Mouse (Mus musculus): ENCODE data around the gene Runx1. TPM values are rescaled to one million over a fixed set of nuclear protein-coding genes. Genes with fewer than 3 reads are reported as not detected.

Gene Runx1
- polyA plus RNA-seq, 1 experiment from 2014 or later: 3.3 TPM

DNA sequence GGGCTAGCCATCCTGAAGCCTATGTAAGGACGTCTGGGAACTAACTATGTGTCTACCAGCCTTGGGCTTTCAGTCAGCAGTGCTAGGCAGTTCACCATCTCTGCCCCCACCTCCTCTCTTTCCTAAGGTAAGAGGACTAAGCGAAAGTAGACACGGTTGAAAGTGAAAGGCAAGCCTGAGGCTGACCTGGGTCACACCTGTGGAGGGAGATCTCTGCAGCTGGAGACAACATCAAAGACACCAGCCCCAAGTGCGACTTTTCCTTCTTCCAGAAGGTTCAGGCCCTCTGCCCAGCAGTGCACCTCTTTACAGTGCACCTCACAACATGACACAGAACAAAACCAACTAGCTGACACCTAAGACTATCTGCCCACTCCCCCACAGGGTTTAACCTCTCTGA, 82.2 kb downstream of the Runx1 start:
- Histone ChIP-seq H3K4me2 (ENCODE audit: low read length) (no peak overlapping the region), H3K27ac (ENCODE audit: low read depth) (no peak overlapping the region), H3K4me3 (ENCODE audit: low read depth, low read length) (no peak overlapping the region), H3K9me3 (ENCODE audit: control insufficient read depth, low read length) (no peaks in the 10 kb centered on the region), H3K9ac (ENCODE audit: low read length) (no peak overlapping the region), H3K36me3 (ENCODE audit: control insufficient read depth, insufficient read depth, low read length) (no peaks in the 10 kb centered on the region), H3K4me1 (replicated peaks; ENCODE audit: control insufficient read depth, insufficient read depth, low read length) (peaks cover 4% of the 10 kb centered on the region; the same call in 1 of the 2 replicates), H3K27me3 (replicated peaks; ENCODE audit: control insufficient read depth, insufficient read depth, low read length) (no peaks in the 10 kb centered on the region)
- 69% methylated on average over 4 of the region's 4 CpGs for WGBS
- no peak for ATAC-seq (replicated peaks; ENCODE audit: low FRiP score, low TSS enrichment, low read depth)
- DNase-seq (ENCODE audit: low spot score): no peak

DNA sequence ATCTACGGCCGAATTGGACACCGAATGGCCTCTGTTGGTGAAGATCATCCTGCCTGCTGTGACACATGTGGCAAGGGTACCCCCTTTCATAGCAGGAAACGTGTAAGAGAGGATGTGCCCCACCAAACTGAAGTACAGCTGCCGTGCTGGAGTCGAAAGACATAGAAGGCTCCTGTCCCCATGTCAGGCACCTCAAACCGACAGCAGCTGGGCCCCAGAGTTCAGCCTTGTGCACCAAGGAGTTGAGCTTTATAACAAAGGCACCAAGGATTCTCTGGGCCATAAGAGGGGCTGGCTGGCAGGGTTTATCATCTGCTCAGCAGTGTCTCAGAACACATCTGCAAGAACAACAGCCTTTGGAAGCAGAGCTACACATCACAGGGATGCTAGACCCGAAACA, 84.6 kb downstream of the Runx1 start:
- DNase-seq (ENCODE audit: low spot score): no peak
- Histone ChIP-seq H3K36me3 (ENCODE audit: control insufficient read depth, insufficient read depth, low read length) (no peaks in the 10 kb centered on the region), H3K27me3 (replicated peaks; ENCODE audit: control insufficient read depth, insufficient read depth, low read length) (no peaks in the 10 kb centered on the region), H3K9me3 (ENCODE audit: control insufficient read depth, low read length) (no peaks in the 10 kb centered on the region), H3K4me3 (ENCODE audit: low read depth, low read length) (no peak overlapping the region), H3K4me2 (ENCODE audit: low read length) (no peak overlapping the region), H3K4me1 (replicated peaks; ENCODE audit: control insufficient read depth, insufficient read depth, low read length) (peaks cover 4% of the 10 kb centered on the region; the same call in 1 of the 2 replicates), H3K27ac (ENCODE audit: low read depth) (no peak overlapping the region), H3K9ac (ENCODE audit: low read length) (no peak overlapping the region)
- no peak for ATAC-seq (replicated peaks; ENCODE audit: low FRiP score, low TSS enrichment, low read depth)
- 90% methylated on average over 8 of the region's 8 CpGs for WGBS

DNA sequence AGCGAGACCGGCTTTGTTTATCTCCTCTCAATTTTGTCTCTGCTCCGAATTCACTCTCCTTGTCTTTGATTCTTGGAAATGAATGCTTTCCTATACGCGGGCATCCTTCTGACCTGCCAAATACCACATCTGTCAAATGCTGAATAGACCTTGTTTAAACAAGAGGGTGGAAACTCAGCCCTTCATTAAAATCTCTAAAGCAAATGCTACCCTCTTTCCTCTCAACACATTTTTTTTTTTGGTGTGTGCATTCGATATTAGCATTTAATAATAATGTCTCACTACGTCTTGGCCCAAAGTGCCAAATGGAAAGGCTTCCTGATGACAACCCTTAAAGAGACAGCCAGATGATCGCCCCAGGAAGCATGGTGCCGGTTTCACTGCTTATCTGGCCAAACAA, 85.4 kb downstream of the Runx1 start:
- WGBS: 52% methylated on average over 9 of the region's 9 CpGs
- Histone ChIP-seq H3K27ac (ENCODE audit: low read depth) (no peak overlapping the region), H3K4me2 (ENCODE audit: low read length) (no peak overlapping the region), H3K9me3 (ENCODE audit: control insufficient read depth, low read length) (no peaks in the 10 kb centered on the region), H3K4me3 (ENCODE audit: low read depth, low read length) (no peak overlapping the region), H3K9ac (ENCODE audit: low read length) (no peak overlapping the region), H3K4me1 (replicated peaks; ENCODE audit: control insufficient read depth, insufficient read depth, low read length) (peaks cover 4% of the 10 kb centered on the region; the same call in 1 of the 2 replicates), H3K36me3 (ENCODE audit: control insufficient read depth, insufficient read depth, low read length) (no peaks in the 10 kb centered on the region), H3K27me3 (replicated peaks; ENCODE audit: control insufficient read depth, insufficient read depth, low read length) (no peaks in the 10 kb centered on the region)
- DNase-seq (ENCODE audit: low spot score) (no peak), ATAC-seq (replicated peaks; ENCODE audit: low FRiP score, low TSS enrichment, low read depth) (no peak)

DNA sequence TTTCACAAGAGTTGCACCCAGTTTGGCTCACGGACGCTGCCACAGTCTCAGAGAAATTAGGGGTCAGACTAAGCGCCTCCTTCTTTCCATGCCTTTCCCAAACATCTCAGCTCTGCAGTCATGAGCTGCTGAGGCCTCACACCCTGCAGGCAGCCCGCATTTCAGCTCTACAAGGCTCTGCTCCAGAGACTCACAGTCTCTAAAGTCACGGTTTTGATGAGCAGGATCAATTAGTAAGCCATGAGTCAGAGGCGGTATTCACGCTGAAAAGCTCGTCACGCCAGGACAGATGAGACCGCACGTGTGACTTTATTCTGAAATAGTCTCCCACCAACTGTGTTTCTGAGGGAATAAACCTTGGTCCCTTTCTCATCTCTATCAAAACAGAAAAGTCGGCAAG, 86.0 kb downstream of the Runx1 start:
- no peak overlapping the region for H3K4me2 ChIP-seq (ENCODE audit: low read length)
- no peaks in the 10 kb centered on the region; the same call in 1 of the 2 replicates for H3K4me1 ChIP-seq (replicated peaks; ENCODE audit: control insufficient read depth, insufficient read depth, low read length)
- H3K27ac ChIP-seq (ENCODE audit: low read depth): no peak overlapping the region
- H3K27me3 ChIP-seq (replicated peaks; ENCODE audit: control insufficient read depth, insufficient read depth, low read length): no peaks in the 10 kb centered on the region
- H3K9ac ChIP-seq (ENCODE audit: low read length): no peak overlapping the region
- 65% methylated on average over 12 of the region's 12 CpGs for WGBS
- no peaks in the 10 kb centered on the region for H3K36me3 ChIP-seq (ENCODE audit: control insufficient read depth, insufficient read depth, low read length)
- H3K4me3 ChIP-seq (ENCODE audit: low read depth, low read length): no peak overlapping the region
- ATAC-seq (replicated peaks; ENCODE audit: low FRiP score, low TSS enrichment, low read depth) (no peak), DNase-seq (ENCODE audit: low spot score) (no peak)
- no peaks in the 10 kb centered on the region for H3K9me3 ChIP-seq (ENCODE audit: control insufficient read depth, low read length)

DNA sequence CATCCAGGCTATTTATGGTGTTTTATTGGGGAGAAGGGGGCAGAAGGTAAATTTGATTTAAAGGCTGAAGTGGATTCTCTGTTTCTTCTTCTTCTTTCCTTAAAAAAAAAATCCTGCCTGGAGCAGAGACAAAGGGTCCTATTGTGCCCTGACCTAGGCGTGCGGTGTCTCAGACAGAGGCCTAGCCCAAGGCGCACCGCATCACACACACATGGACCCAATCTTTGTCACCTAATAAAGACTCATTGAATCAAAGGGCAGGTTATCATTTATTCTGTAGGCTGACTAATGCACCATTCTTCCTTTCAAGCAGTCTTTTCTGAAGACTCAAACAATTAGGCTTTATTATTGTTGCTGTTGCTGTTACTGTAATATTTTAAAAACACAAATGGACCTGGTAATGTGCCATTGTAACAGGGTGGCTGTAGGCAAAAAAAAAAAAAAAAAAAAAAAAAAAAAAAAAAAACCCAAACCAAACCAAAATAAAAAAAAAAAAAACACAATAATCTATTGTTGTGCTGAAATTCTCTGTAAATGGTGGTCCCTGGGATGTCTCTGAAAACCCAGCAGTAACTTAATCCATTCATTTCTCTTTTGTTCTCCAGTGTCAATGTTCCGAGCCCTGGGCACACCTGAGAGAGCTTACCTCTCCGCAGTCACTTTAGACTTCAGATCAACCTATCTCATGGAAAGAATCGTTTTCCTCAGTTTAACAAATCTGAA, 86.7 kb downstream of the Runx1 start:
- ATAC-seq (replicated peaks; ENCODE audit: low FRiP score, low TSS enrichment, low read depth) (no peak), DNase-seq (ENCODE audit: low spot score) (no peak)
- Histone ChIP-seq H3K9ac (ENCODE audit: low read length) (no peak overlapping the region), H3K27me3 (replicated peaks; ENCODE audit: control insufficient read depth, insufficient read depth, low read length) (no peaks in the 10 kb centered on the region), H3K27ac (ENCODE audit: low read depth) (no peak overlapping the region), H3K4me3 (ENCODE audit: low read depth, low read length) (no peak overlapping the region), H3K9me3 (ENCODE audit: control insufficient read depth, low read length) (no peaks in the 10 kb centered on the region), H3K4me1 (replicated peaks; ENCODE audit: control insufficient read depth, insufficient read depth, low read length) (no peaks in the 10 kb centered on the region; the same call in none of the 2 replicates), H3K36me3 (ENCODE audit: control insufficient read depth, insufficient read depth, low read length) (no peaks in the 10 kb centered on the region), H3K4me2 (ENCODE audit: low read length) (no peak overlapping the region)
- 80% methylated on average over 7 of the region's 7 CpGs for WGBS

DNA sequence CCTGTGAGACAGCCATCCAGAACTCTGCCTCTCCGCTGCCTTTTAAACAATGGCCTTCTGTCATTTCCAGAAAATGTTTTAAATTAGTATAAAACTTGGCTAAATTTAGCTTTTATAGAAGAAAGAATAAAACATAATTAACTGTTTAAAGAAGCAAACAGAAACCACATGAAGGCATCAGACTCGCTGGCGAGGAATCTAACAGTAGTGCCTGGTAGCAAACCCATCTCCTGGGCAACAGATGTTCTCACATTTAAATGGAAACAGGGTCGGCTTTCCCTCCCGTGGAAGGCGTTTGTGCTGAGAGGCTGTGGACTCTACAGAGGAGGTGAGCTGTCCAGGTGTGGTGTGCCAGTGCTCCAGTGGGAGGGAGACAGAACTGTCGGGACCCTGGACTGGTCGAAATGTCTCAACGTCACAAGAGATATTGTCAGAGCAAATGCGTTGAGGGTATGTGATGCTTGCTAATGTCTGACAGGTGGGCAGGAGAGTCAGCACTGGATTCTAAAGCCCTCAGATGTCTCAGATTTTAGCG, 87.4 kb downstream of the Runx1 start:
- Histone ChIP-seq H3K4me1 (replicated peaks; ENCODE audit: control insufficient read depth, insufficient read depth, low read length) (no peaks in the 10 kb centered on the region; the same call in 1 of the 2 replicates), H3K4me3 (ENCODE audit: low read depth, low read length) (no peak overlapping the region), H3K9me3 (ENCODE audit: control insufficient read depth, low read length) (no peaks in the 10 kb centered on the region), H3K27ac (ENCODE audit: low read depth) (no peak overlapping the region), H3K36me3 (ENCODE audit: control insufficient read depth, insufficient read depth, low read length) (no peaks in the 10 kb centered on the region), H3K9ac (ENCODE audit: low read length) (no peak overlapping the region), H3K27me3 (replicated peaks; ENCODE audit: control insufficient read depth, insufficient read depth, low read length) (no peaks in the 10 kb centered on the region), H3K4me2 (ENCODE audit: low read length) (no peak overlapping the region)
- ATAC-seq (replicated peaks; ENCODE audit: low FRiP score, low TSS enrichment, low read depth): no peak
- WGBS: 74% methylated on average over 11 of the region's 11 CpGs
- no peak for DNase-seq (ENCODE audit: low spot score)

DNA sequence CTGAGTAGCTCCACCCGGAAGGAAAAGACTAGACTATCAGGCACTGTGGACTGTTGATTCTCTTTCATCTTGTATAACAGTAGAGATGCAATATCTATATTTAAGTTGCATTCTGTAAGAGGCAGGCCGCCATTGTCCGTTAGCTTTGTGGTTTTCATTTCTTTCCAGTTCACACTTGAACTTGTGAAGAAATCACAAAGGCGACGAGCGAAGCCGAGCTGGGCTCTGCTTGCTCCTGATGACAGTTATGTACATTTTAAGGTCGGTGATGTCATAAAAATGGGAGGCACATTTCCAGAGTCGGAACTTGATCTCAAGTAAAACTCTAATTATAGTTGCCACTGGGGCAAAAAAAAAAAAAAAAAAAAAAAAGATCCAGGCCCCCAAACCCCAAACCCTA, 99.1 kb downstream of the Runx1 start:
- ATAC-seq (replicated peaks; ENCODE audit: low FRiP score, low TSS enrichment, low read depth): no peak
- Histone ChIP-seq H3K4me1 (replicated peaks; ENCODE audit: control insufficient read depth, insufficient read depth, low read length) (no peaks in the 10 kb centered on the region), H3K9ac (ENCODE audit: low read length) (no peak overlapping the region), H3K27me3 (replicated peaks; ENCODE audit: control insufficient read depth, insufficient read depth, low read length) (no peaks in the 10 kb centered on the region), H3K27ac (ENCODE audit: low read depth) (no peak overlapping the region), H3K9me3 (ENCODE audit: control insufficient read depth, low read length) (no peaks in the 10 kb centered on the region), H3K36me3 (ENCODE audit: control insufficient read depth, insufficient read depth, low read length) (no peaks in the 10 kb centered on the region), H3K4me3 (ENCODE audit: low read depth, low read length) (no peak overlapping the region), H3K4me2 (ENCODE audit: low read length) (no peak overlapping the region)
- whole genome bisulfite sequencing: 89% methylated on average over 9 of the region's 9 CpGs
- no peak for DNase-seq (ENCODE audit: low spot score)

DNA sequence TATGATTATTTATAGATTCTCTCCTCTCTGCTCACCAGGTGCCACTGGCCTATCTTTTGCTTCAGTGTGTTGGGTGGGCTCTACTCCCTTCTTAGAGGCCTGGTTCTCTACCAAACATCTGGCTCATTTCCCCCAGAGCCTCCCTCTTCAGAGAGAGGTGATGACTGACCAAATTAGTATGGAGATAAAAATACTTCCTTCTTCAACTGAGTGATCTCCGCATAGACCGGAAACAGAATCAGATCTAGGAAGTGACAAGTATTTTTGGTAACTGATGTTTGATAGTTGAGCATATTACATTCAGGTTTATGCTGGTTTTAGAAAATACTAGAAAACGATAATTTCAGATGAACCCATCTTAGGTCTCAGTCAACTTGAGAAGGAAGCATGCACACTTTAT, 101.4 kb downstream of the Runx1 start:
- no peak overlapping the region for H3K9ac ChIP-seq (ENCODE audit: low read length)
- H3K4me3 ChIP-seq (ENCODE audit: low read depth, low read length): no peak overlapping the region
- H3K27me3 ChIP-seq (replicated peaks; ENCODE audit: control insufficient read depth, insufficient read depth, low read length): no peaks in the 10 kb centered on the region
- no peak for DNase-seq (ENCODE audit: low spot score)
- 87% methylated on average over 3 of the region's 3 CpGs for WGBS
- ATAC-seq (replicated peaks; ENCODE audit: low FRiP score, low TSS enrichment, low read depth): no peak
- no peak overlapping the region for H3K27ac ChIP-seq (ENCODE audit: low read depth)
- H3K4me2 ChIP-seq (ENCODE audit: low read length): no peak overlapping the region
- no peaks in the 10 kb centered on the region for H3K36me3 ChIP-seq (ENCODE audit: control insufficient read depth, insufficient read depth, low read length)
- H3K4me1 ChIP-seq (replicated peaks; ENCODE audit: control insufficient read depth, insufficient read depth, low read length): no peaks in the 10 kb centered on the region
- no peaks in the 10 kb centered on the region for H3K9me3 ChIP-seq (ENCODE audit: control insufficient read depth, low read length)

DNA sequence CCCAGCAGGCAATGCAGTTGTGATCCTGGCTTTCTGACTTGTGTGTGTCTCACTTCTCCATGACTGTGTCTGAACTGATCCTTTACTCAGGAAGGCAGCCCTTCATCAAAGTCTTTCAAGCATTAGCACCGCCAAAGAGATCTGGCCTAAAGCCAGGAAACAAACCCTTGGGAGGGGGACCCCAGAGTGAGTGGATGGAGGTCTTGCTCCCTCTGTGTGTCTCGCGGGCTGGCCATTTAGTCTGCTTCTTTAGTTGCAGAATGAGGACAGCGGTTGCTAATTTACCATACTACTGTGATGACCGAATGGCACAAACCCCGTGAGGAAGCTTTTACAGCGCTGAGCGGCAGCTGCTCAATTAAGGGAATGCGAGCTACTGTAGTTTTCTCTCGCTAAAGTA, 105.3 kb downstream of the Runx1 start:
- H3K4me2 ChIP-seq (ENCODE audit: low read length): no peak overlapping the region
- H3K36me3 ChIP-seq (ENCODE audit: control insufficient read depth, insufficient read depth, low read length): no peaks in the 10 kb centered on the region
- H3K27ac ChIP-seq (ENCODE audit: low read depth): no peak overlapping the region
- H3K9ac ChIP-seq (ENCODE audit: low read length): no peak overlapping the region
- ATAC-seq (replicated peaks; ENCODE audit: low FRiP score, low TSS enrichment, low read depth) (no peak), DNase-seq (ENCODE audit: low spot score) (no peak)
- 62% methylated on average over 10 of the region's 10 CpGs for WGBS
- no peaks in the 10 kb centered on the region for H3K9me3 ChIP-seq (ENCODE audit: control insufficient read depth, low read length)
- peaks cover 2% of the 10 kb centered on the region; the same call in 1 of the 2 replicates for H3K4me1 ChIP-seq (replicated peaks; ENCODE audit: control insufficient read depth, insufficient read depth, low read length)
- no peaks in the 10 kb centered on the region for H3K27me3 ChIP-seq (replicated peaks; ENCODE audit: control insufficient read depth, insufficient read depth, low read length)
- no peak overlapping the region for H3K4me3 ChIP-seq (ENCODE audit: low read depth, low read length)
